Mouse (Mus musculus): ENCODE results near the gene Gm5089. TPM values are rescaled to one million over a fixed set of nuclear protein-coding genes. Genes with fewer than 3 reads are reported as not detected.

Gene Gm5089
- polyA plus RNA-seq, 1 experiment = not detected

DNA sequence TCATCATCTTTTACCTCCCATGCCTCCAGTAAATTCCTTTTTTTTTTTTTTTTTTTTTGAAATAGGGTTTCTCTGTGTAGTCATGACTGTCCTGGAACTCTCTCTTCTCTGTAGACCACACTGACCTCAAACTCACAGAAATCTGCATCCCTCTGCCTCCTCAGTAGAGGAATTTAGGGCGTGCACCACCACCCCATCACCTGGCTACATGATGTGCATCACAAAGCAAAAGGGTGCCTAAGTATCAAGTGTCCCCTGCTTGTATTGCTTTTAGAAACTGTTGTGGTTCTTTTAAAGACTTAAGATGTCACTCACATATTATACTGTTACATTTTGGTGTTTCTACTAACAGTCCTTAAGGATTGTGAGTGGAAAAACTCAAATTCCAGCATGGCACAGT lies 57.8 kb downstream of the Gm5089 start:
- TF ChIP-seq CTCF (IDR thresholded peaks at IDR 0.05; ENCODE audit: borderline replicate concordance, insufficient read depth, low read length) = no peak
- no peak for TF ChIP-seq POLR2A (IDR thresholded peaks at IDR 0.05; ENCODE audit: low read depth, low read length)
- Histone ChIP-seq H3K27ac (ENCODE audit: insufficient read depth, low read length) (no peak overlapping the region), H3K4me1 (ENCODE audit: control insufficient read depth, insufficient read depth, low read length) (no peaks in the 10 kb centered on the region), H3K4me3 (ENCODE audit: insufficient read depth, low read length) (no peak overlapping the region)

- Histone ChIP-seq H3K27ac (ENCODE audit: insufficient read depth, low read length) (no peak overlapping the region), H3K4me1 (ENCODE audit: control insufficient read depth, insufficient read depth, low read length) (no peaks in the 10 kb centered on the region), H3K4me3 (ENCODE audit: insufficient read depth, low read length) (no peak overlapping the region)
- TF ChIP-seq CTCF (IDR thresholded peaks at IDR 0.05; ENCODE audit: borderline replicate concordance, insufficient read depth, low read length) (no peak), POLR2A (IDR thresholded peaks at IDR 0.05; ENCODE audit: low read depth, low read length) (no peak)
These were observed 60.0 kb downstream of the Gm5089 start for GRCm38 (mm10) chr14:122390935-122391334.

GRCm38 (mm10) chr14:122389684-122390370 lies 61.1 kb downstream of the Gm5089 start:
- Histone ChIP-seq H3K27ac (ENCODE audit: insufficient read depth, low read length) (no peak overlapping the region), H3K4me1 (ENCODE audit: control insufficient read depth, insufficient read depth, low read length) (no peaks in the 10 kb centered on the region), H3K4me3 (ENCODE audit: insufficient read depth, low read length) (no peak overlapping the region)
- TF ChIP-seq POLR2A (IDR thresholded peaks at IDR 0.05; ENCODE audit: low read depth, low read length) (no peak), CTCF (IDR thresholded peaks at IDR 0.05; ENCODE audit: borderline replicate concordance, insufficient read depth, low read length) (no peak)

- H3K4me3 ChIP-seq (ENCODE audit: insufficient read depth, low read length) = no peak overlapping the region
- no peaks in the 10 kb centered on the region for H3K4me1 ChIP-seq (ENCODE audit: control insufficient read depth, insufficient read depth, low read length)
- H3K27ac ChIP-seq (ENCODE audit: insufficient read depth, low read length) = no peak overlapping the region
- TF ChIP-seq POLR2A (IDR thresholded peaks at IDR 0.05; ENCODE audit: low read depth, low read length) (no peak), CTCF (IDR thresholded peaks at IDR 0.05; ENCODE audit: borderline replicate concordance, insufficient read depth, low read length) (no peak)
These were observed 62.4 kb downstream of the Gm5089 start for GRCm38 (mm10) chr14:122388431-122389031.

- no peak for TF ChIP-seq CTCF (IDR thresholded peaks at IDR 0.05; ENCODE audit: borderline replicate concordance, insufficient read depth, low read length)
- H3K27ac ChIP-seq (ENCODE audit: insufficient read depth, low read length) = no peak overlapping the region
- H3K4me3 ChIP-seq (ENCODE audit: insufficient read depth, low read length) = no peak overlapping the region
- H3K4me1 ChIP-seq (ENCODE audit: control insufficient read depth, insufficient read depth, low read length) = no peaks in the 10 kb centered on the region
These were observed 63.1 kb downstream of the Gm5089 start for GRCm38 (mm10) chr14:122387781-122388180.

DNA sequence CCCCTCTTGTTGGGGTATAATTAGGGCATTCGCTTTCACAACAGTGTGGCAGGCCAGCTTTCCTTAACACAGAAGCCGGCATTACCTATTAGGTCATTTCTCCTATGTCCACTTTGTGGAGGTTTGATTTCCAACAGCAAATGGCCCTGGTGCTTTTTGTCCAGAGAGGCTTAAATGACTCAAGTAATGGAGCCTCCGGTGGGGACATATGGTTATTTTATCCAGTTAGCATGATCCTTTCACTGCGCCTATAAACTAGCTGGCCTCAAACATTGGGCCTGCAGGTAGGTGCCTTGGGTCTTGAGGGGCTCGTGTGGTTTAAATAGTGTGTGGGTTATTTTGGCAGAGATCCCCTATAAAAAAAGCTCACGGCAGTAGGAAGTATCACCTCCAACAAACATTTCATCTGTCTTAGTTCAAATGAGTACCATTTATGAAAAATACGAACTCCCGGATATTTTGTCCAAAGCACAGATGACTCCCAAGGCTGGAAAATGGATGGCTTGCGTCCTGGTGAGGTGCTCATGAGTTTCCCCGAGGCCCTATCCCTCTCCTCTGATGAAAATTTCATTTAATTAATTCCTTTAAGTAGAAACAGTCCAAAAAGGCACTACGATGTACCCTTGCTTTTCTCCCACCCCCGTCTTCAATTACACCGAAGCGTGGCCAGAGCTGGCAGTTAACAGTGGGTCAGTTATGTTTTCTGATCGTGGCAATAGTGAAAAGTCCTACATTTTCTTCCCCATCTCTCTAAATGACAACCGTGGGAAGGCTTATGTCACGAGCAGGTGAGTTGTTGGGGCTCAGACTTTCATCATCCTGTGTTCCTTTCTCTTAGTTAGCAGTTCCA lies 64.4 kb downstream of the Gm5089 start:
- TF ChIP-seq CTCF (IDR thresholded peaks at IDR 0.05; ENCODE audit: borderline replicate concordance, insufficient read depth, low read length) (no peak), POLR2A (IDR thresholded peaks at IDR 0.05; ENCODE audit: low read depth, low read length) (no peak)
- no peaks in the 10 kb centered on the region for H3K4me1 ChIP-seq (ENCODE audit: control insufficient read depth, insufficient read depth, low read length)
- no peak overlapping the region for H3K4me3 ChIP-seq (ENCODE audit: insufficient read depth, low read length)
- no peak overlapping the region for H3K27ac ChIP-seq (ENCODE audit: insufficient read depth, low read length)

DNA sequence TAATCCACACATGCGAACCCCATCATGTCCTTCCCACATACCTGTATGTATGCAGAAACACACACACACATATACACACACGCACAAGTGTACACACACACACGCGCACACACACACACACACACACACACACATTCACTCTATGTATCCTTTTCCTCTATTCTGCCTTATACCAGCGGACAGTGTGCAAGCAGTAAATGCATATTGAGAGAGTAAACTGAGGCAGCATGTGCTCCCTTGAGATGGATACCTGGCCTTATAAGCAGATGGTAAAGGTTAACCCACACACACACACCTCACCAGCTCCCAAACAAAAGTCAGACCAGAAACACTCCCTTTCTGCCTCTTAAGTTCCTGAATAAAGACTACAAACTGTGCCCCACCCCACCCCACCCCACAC lies 65.2 kb downstream of the Gm5089 start:
- Histone ChIP-seq H3K27ac (ENCODE audit: insufficient read depth, low read length) (no peak overlapping the region), H3K4me3 (ENCODE audit: insufficient read depth, low read length) (no peak overlapping the region), H3K4me1 (ENCODE audit: control insufficient read depth, insufficient read depth, low read length) (no peaks in the 10 kb centered on the region)
- TF ChIP-seq CTCF (IDR thresholded peaks at IDR 0.05; ENCODE audit: borderline replicate concordance, insufficient read depth, low read length) = no peak
- no peak for TF ChIP-seq POLR2A (IDR thresholded peaks at IDR 0.05; ENCODE audit: low read depth, low read length)

GRCm38 (mm10) chr14:122385238-122385534 lies 65.7 kb downstream of the Gm5089 start:
- Histone ChIP-seq H3K27ac (ENCODE audit: insufficient read depth, low read length) (no peak overlapping the region), H3K4me3 (ENCODE audit: insufficient read depth, low read length) (no peak overlapping the region), H3K4me1 (ENCODE audit: control insufficient read depth, insufficient read depth, low read length) (no peaks in the 10 kb centered on the region)
- TF ChIP-seq CTCF (IDR thresholded peaks at IDR 0.05; ENCODE audit: borderline replicate concordance, insufficient read depth, low read length) = no peak
- TF ChIP-seq POLR2A (IDR thresholded peaks at IDR 0.05; ENCODE audit: low read depth, low read length) = no peak

Other genes with a start within 250 kb of the Gm5089 start
- 0.30 and 0.93 TPM in 2 replicates for gene Zic5, start 14.6 kb upstream of the Gm5089 start, polyA plus RNA-seq (2011; ENCODE audit: insufficient read length, low read depth, missing spikeins)
- gene Zic2, start 24.3 kb upstream of the Gm5089 start, polyA plus RNA-seq (2011; ENCODE audit: insufficient read length, low read depth, missing spikeins) = 0.60 and 2.8 TPM in 2 replicates
- not detected in 2 replicates for gene Gm10837, start 39.5 kb upstream of the Gm5089 start, polyA plus RNA-seq (2011; ENCODE audit: insufficient read length, low read depth, missing spikeins)
- 22.4 and 30.5 TPM in 2 replicates for gene Pcca, start 83.2 kb upstream of the Gm5089 start, polyA plus RNA-seq (2011; ENCODE audit: insufficient read length, low read depth, missing spikeins)

All from embryonic fibroblast, embryonic 13.5 days (primary cell).